Mouse (Mus musculus) bone marrow macrophage, adult 2 months (primary cell): ENCODE measurements around the gene Gja8. TPM values are rescaled to one million over a fixed set of nuclear protein-coding genes. Genes with fewer than 3 reads are reported as not detected.

ENCODE experiments used
- H3K27ac ChIP-seq: 2 replicates; pipeline ENCODE4 v1.5.1; 2012; ENCODE audit warnings: low read depth, low read length; ENCODE audit not compliant: insufficient read depth
- H3K4me1 ChIP-seq: 2 replicates; pipeline ENCODE4 v1.6.1; 2012; ENCODE audit warnings: low read length; ENCODE audit not compliant: control insufficient read depth, insufficient read depth
- H3K4me3 ChIP-seq: 2 replicates; pipeline ENCODE4 v1.5.1; 2012; ENCODE audit warnings: mild to moderate bottlenecking, low read length, moderate library complexity; ENCODE audit not compliant: insufficient read depth
- CTCF ChIP-seq: IDR thresholded peaks from 2 replicates; pipeline ENCODE4 v1.5.1; 2012; ENCODE audit warnings: low read depth, mild to moderate bottlenecking, low read length, moderate library complexity
- POLR2A ChIP-seq: IDR thresholded peaks from 2 replicates; pipeline ENCODE4 v1.6.1; 2012; ENCODE audit warnings: mild to moderate bottlenecking, low read depth, low read length, borderline replicate concordance
- polyA plus RNA-seq: library from polyadenylated mRNA; stranded (reverse); fragments of >200 nt; gene quantifications from 2 replicates; pipeline ENCODE4 v1.2.4, GENCODE M21; 2012; ENCODE audit not compliant: missing spikeins, insufficient read depth, insufficient read length

Gene Gja8
- polyA plus RNA-seq, 1 experiment = not detected

- H3K4me1 ChIP-seq = no peaks in the 10 kb centered on the region
- H3K4me3 ChIP-seq = no peak overlapping the region
- TF ChIP-seq POLR2A (no peak), CTCF (no peak)
- no peak overlapping the region for H3K27ac ChIP-seq
Observed at GRCm38 (mm10) chr3:96931261-96931681, 5.5 kb upstream of the Gja8 start.

GRCm38 (mm10) chr3:96924631-96925030 is 1.2 kb downstream of the Gja8 start:
- H3K27ac ChIP-seq = no peak overlapping the region
- TF ChIP-seq CTCF (no peak), POLR2A (no peak)
- no peaks in the 10 kb centered on the region for H3K4me1 ChIP-seq
- no peak overlapping the region for H3K4me3 ChIP-seq

- Histone ChIP-seq H3K4me1 (no peaks in the 10 kb centered on the region), H3K27ac (no peak overlapping the region), H3K4me3 (no peak overlapping the region)
- no peak for TF ChIP-seq CTCF
- TF ChIP-seq POLR2A = no peak
Observed at GRCm38 (mm10) chr3:96920991-96921390, 4.8 kb downstream of the Gja8 start.

DNA sequence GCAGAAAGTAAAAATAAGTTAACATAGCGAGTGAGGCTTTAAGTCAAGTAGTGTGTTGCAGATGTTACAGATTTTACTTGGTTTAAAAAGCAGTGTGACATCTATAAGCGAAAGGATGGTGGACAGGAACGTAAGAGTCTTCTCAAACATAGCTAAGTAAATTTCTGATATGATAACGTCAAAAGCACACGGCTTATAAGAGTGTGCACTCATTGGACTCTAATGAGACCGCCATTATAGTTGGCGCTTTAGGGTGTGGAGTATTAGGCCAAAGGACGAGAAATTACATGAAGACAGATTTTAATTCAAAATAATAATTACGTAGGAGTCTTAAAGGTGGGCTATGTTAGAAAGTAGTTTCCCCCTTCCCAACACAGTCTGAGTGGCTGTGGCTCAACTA is 20.2 kb downstream of the Gja8 start:
- H3K4me1 ChIP-seq = peaks cover 12% of the 10 kb centered on the region

DNA sequence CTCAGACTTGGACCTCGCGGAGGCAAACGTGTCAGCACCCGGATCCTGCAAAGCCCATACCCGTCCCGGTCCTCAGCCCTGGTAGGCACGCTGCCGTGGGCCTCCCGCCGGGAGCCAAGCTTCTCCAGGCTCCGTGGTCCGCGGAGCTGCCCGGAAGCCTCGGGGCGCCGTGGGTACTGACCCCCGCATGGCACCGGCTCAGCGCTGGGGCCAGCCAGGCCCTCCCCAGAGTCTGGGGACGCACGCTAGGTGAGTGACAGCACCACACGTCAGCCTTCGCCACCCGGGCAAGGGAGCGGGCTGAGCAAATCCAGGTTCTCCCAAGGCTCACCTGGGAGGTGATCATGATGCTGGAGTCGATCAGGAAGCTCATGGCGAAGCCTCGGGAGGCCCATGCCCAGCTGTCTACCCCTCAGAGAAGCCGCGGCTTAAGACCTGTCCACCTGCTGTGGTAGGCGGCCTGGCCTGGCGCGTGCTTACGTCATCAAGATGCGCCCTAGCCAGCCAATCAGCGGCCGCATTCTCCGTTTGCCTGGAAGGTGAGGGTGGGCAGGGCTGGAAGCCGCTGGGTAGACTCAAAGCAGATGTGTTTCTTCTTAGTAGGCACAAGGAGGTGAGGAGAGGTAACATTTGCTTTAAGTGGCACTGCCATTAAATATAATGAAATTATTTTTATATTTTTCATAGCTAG is 20.8 kb downstream of the Gja8 start, which contains the start of gene Gpr89:
Gene Gpr89, minus strand, starts transcription at position 496 of the 691 bp plus-strand sequence.
- H3K4me3 ChIP-seq = peak within 1 kb of the TSS; percentile 72
- H3K4me1 ChIP-seq = peaks cover 18% of the 10 kb centered on the region
- H3K27ac ChIP-seq = peak within 1 kb of the TSS; percentile 46
- no peak for TF ChIP-seq CTCF
- TF ChIP-seq POLR2A = no peak

More for the DNA sequence above, 20.2 kb downstream of the Gja8 start:
- TF ChIP-seq POLR2A (no peak), CTCF (no peak)
- no peak overlapping the region for H3K27ac ChIP-seq
- H3K4me3 ChIP-seq = peak overlapping the region; percentile 72

GRCm38 (mm10) chr3:96904393-96904792 is 21.4 kb downstream of the Gja8 start, which contains the start of gene Gja5:
Gja5 (plus strand) TSS chr3:96904693.
- Histone ChIP-seq H3K27ac (0 out of 2 replicates have a peak within 1 kb of the TSS, but pooled peaks have one; percentile 11), H3K4me3 (peak within 1 kb of the TSS; percentile 72), H3K4me1 (peaks cover 18% of the 10 kb centered on the region)
- no peak for TF ChIP-seq CTCF
- no peak for TF ChIP-seq POLR2A

- Histone ChIP-seq H3K4me3 (no peak overlapping the region), H3K4me1 (peaks cover 20% of the 10 kb centered on the region), H3K27ac (no peak overlapping the region)
- TF ChIP-seq CTCF = no peak
- no peak for TF ChIP-seq POLR2A
Observed at GRCm38 (mm10) chr3:96902336-96902999, 23.4 kb downstream of the Gja8 start.

GRCm38 (mm10) chr3:96883690-96884089 is 42.1 kb downstream of the Gja8 start:
- H3K4me1 ChIP-seq = peaks cover 22% of the 10 kb centered on the region
- TF ChIP-seq CTCF (no peak), POLR2A (no peak)
- no peak overlapping the region for H3K4me3 ChIP-seq
- no peak overlapping the region for H3K27ac ChIP-seq

- H3K4me1 ChIP-seq = peaks cover 20% of the 10 kb centered on the region
- TF ChIP-seq CTCF (no peak), POLR2A (no peak)
- H3K4me3 ChIP-seq = no peak overlapping the region
- H3K27ac ChIP-seq = no peak overlapping the region
Observed at GRCm38 (mm10) chr3:96882061-96882849, 43.6 kb downstream of the Gja8 start.

DNA sequence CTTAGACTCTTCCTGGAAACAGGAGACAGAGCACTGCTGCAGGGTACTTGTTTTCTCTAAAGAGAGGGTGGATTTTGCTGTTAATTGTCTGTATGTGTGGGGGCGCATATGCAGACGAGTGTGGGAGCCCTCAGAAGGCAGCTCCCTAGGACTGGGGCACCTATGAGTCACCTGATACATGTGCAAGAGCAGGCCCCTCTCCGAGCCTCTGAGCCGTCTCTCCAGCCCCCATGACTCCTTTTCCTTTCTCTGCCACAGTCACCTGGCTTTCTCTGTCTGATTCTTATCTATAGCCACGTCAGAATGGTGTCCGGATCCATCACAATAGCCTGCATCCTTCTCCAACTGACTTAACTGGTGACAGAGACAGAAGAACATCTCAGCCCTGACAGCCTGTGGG is 44.3 kb downstream of the Gja8 start:
- TF ChIP-seq POLR2A (no peak), CTCF (no peak)
- no peak overlapping the region for H3K27ac ChIP-seq

More for the DNA sequence above, 44.3 kb downstream of the Gja8 start:
- Histone ChIP-seq H3K4me1 (peaks cover 20% of the 10 kb centered on the region), H3K4me3 (no peak overlapping the region)
